Mouse (Mus musculus) yolk sac, embryonic 10.5 days (tissue): ENCODE results near the gene Usp25.
A peak's percentile ranks its signal among the peaks of the same experiment; 100 is the strongest.

Experiments used
- DNase-seq: peaks from one replicate; pipeline ENCODE4 v3.0.0-alpha.2; 2017; ENCODE audit warnings: low spot score

Usp25 gene

GRCm38 (mm10) chr16:77034329-77034728 is 20.8 kb downstream of the Usp25 start:
- DNase-seq: no peak

GRCm38 (mm10) chr16:77034751-77035150 is 21.2 kb downstream of the Usp25 start:
- no peak for DNase-seq

DNA sequence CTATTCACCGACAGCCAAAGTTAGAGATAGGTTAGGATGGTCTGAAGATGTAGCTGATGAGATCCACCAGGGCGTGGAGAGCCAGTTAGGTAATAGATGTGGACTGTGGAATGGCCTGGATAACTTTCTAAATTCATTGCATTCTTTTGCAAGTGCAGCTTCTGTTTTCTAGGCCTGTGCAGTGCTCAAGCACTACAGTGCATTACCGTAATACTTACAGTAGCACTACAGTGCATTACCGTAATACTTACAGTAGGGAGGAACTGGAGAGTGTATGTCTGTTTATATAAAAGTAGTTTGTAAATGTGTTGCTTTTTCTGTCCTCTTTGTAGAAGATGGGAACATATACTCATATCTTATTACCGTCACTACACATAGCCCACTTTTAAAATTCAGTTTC is 28.1 kb downstream of the Usp25 start:
- no peak for DNase-seq

DNA sequence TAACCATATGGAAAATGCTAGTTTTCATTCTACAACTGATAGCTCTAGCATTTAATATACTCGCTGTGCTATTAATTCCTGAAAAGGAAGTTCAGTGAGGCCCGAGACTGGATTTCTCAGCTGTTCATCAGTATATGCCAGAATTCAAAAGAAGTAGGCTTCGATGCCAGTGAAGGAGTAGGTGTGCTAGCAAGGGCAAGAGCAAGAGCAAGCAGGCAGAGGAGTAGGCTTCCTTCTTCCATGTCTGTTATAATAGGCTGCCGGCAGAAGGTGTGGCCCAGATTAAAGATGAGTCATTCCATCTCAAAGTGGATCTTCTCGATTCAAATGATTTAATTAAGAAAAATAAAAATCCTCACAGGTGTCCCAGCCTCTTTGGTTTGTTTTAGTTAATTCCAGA is 30.0 kb downstream of the Usp25 start:
- no peak for DNase-seq

DNA sequence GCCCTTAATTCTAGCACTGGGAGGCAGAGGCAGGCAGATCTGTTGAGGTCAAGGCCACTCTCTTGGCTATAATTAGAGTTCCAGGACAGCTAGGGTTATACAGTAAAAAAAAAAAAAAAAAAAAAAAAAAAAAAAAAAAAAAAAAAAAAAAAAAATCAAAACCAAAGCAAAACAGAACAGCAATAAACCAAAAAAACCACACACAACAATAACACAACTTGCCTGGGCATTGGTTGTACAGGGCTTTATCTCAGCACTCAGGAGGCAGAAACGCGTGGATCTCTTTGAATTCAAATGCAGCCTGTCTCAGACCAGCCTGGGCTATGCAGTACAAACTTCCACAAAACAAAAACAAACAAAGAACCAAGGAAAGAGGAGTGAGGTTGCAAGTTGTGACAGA is 40.7 kb downstream of the Usp25 start:
- no peak for DNase-seq

DNA sequence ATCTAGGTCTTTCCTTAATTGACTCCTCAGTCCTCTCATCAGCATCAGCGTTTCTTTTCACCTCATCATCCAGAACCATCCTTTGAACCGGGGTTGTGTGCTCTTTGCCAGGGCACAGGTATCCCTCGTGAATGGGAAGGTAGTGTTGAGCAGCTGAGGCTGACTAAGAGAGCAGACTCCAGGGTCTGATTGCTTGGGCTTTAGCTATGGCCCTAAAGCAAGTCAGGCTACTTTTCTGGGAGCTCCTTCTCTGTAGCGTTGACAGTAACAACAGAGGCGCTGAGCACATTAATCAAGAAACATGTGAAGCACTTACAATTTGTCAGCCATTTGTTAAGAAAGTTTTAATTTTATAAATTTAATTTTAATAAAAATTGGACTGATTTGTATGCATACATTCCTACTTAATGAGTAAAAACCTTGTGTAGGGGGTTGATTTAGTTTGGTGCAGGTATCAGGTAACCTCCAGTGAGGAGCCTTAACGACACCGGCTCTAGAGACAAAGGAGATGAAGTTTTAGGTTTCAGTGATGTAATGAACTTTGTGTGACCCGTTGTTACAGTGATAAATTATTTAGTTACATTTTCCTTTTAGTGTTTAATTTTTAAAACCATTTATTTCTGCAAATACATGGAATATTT is 42.1 kb downstream of the Usp25 start:
- DNase-seq: no peak

- DNase-seq: no peak
These were observed 42.6 kb downstream of the Usp25 start for GRCm38 (mm10) chr16:77056160-77056520.

DNA sequence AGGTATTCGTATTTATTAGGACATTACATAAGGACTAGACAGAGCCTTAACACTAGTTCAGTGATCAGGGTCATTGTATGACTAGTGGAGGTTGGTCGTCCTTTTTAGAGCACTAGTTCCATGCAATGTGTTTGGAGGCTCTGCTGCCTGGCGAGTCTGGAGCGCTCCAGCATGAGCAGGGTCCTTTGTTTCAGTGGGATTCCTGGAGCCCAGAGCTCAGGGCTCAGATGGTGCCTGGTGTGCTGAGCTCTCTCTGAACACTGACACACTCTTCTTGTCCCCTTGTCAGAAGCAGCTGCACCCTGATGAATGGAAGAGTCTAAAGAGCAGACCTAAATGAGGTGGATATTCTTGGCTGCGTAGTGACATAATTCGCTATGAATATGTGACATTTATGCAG is 45.1 kb downstream of the Usp25 start:
- DNase-seq: no peak

GRCm38 (mm10) chr16:77060166-77060565 is 46.7 kb downstream of the Usp25 start:
- peak; percentile 15 for DNase-seq

GRCm38 (mm10) chr16:77063916-77064315 is 50.4 kb downstream of the Usp25 start:
- DNase-seq: no peak

GRCm38 (mm10) chr16:77076954-77077735 is 63.6 kb downstream of the Usp25 start:
- no peak for DNase-seq

DNA sequence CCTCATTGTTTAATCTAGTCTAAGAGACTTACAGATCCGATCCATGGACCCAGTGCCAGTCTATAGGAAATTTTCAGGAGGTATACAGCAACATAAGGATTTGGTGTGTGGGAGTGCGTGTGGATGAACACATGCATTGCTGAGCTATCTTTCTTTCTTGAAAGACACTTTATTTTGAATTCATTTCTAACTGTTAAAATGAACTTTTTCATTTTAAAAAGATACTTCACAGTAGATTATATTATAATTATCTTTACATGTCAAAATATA is 64.2 kb downstream of the Usp25 start:
- DNase-seq: no peak

- no peak for DNase-seq
These were observed 70.6 kb downstream of the Usp25 start for GRCm38 (mm10) chr16:77084071-77084470.

- DNase-seq: no peak
These were observed 76.3 kb downstream of the Usp25 start for GRCm38 (mm10) chr16:77089806-77090205.

DNA sequence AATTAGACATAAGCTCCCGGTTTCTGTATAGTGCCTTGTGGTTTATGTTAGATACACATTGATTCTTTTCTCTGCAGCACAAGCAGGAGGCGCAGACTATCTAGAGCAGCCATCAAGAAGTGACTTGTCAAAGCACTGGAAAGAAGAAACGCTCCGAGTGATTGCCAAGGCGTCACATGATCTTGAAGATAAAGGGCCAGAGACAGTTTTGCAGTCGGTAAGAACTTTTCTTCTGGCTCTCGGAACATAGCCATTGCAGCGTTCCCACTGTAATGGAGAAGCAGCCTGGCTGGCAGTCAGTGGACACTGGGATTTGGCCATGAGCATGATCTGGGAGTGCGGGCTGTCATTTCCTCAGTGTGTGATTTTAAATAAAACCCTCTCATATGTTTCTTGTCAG is 80.0 kb downstream of the Usp25 start:
- no peak for DNase-seq

- DNase-seq: no peak
These were observed 81.6 kb downstream of the Usp25 start for GRCm38 (mm10) chr16:77095017-77095551.

- peak; percentile 20 for DNase-seq
These were observed 85.7 kb downstream of the Usp25 start for GRCm38 (mm10) chr16:77099018-77099869.

- no peak for DNase-seq
These were observed 90.2 kb downstream of the Usp25 start for GRCm38 (mm10) chr16:77103637-77104264.

- no peak for DNase-seq
These were observed 97.8 kb downstream of the Usp25 start for GRCm38 (mm10) chr16:77111268-77111667.

GRCm38 (mm10) chr16:77125908-77126307 is 112.4 kb downstream of the Usp25 start:
- DNase-seq: no peak

- DNase-seq: no peak
These were observed 115.2 kb downstream of the Usp25 start for GRCm38 (mm10) chr16:77128683-77129082.

DNA sequence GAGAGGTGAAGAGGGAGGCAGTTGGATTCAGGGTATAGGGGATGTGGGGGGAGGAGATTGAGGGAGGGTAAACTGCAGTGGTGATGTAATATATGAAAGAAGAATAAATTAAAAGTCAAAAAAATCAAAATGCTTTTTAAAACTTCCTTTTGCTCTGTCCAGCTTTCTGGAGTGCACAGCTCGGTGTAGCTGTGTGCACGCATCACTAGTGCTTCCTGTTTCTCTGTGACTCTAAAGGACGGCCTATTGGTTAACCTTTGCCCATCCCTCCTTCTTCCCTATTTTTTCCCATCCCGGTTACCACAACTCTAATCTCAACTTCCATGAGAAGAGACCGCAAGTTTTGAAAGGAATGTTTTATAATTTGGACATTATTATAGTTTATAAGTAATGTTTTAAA is 119.5 kb downstream of the Usp25 start:
- no peak for DNase-seq
